Mouse (Mus musculus) kidney, adult 18-20 months (tissue): Measurements from ENCODE around the gene Rcan1.
A peak's percentile ranks its signal among the peaks of the same experiment; 100 is the strongest.

ENCODE experiments used
- DNase-seq: peaks from one replicate; pipeline ENCODE4 v3.0.0; 2021

The Rcan1 gene

GRCm38 (mm10) chr16:92467041-92467440 is 3.6 kb downstream of the Rcan1 start:
- no peak for DNase-seq

GRCm38 (mm10) chr16:92465642-92466526 is 4.8 kb downstream of the Rcan1 start:
- DNase-seq = peak; percentile 97

DNA sequence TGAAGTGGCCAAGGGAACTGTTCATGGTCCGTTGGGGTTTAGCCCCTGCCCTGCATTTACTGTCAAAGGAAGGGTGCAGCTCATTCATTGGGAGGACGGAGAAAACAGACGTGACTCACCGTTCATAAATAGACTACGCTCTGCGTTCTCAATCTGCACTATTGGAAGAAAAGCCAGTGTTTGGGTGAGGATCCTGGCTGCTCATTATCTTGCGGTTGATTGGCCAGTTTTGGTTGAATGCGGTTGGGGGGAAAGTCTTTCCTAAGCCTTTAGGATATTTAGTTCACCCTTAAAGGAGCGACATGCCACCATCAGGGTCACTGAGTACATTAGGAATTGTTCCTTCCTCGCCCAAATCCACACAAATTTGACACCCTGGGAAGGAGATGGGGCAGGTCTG is 5.4 kb downstream of the Rcan1 start:
- DNase-seq = no peak

GRCm38 (mm10) chr16:92464390-92464972 is 6.2 kb downstream of the Rcan1 start:
- no peak for DNase-seq

DNA sequence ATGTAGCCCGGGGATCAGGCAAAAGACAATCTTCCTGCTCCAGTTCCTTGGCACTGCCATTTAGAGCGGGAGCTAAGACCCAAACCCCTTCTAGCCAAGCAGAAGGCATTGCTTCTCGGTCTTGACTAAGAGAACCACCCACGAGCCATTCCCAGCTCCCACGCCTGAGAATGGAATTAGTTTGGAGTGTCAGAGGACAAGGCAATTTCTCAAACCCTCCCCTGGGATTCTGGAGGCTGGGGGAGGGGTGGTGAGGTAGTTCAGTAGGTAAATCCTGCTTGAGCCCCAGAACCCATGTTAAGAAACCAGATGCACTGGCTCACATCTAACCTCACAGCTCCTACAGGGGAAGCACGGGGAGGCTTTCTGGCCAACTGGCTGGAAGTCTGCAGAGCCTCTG is 9.3 kb downstream of the Rcan1 start:
- no peak for DNase-seq

DNA sequence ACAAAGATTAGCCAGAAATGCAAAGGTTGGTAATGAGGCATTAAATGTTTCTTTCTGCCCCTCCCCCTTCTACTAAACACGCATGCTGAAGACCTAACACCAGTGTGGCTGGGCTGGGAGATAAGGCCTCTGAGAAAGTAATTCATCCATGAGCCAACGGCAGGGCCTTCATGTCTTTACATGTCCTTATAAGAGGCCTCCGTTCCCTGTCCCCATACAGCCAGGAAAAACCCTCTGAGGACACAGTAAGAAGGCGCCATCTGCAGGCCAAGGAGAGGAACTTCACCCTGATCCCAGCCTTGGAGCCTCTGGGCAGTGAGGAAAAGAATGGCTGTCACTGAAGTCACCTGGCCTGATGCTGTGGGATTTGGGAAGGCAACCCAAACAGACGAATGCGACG is 13.1 kb downstream of the Rcan1 start:
- peak; percentile 61 for DNase-seq

GRCm38 (mm10) chr16:92455969-92456368 is 14.7 kb downstream of the Rcan1 start:
- no peak for DNase-seq

GRCm38 (mm10) chr16:92455488-92455887 is 15.2 kb downstream of the Rcan1 start:
- no peak for DNase-seq

GRCm38 (mm10) chr16:92454495-92454894 is 16.2 kb downstream of the Rcan1 start:
- no peak for DNase-seq

- DNase-seq = no peak
Observed at GRCm38 (mm10) chr16:92454002-92454401, 16.7 kb downstream of the Rcan1 start.

DNA sequence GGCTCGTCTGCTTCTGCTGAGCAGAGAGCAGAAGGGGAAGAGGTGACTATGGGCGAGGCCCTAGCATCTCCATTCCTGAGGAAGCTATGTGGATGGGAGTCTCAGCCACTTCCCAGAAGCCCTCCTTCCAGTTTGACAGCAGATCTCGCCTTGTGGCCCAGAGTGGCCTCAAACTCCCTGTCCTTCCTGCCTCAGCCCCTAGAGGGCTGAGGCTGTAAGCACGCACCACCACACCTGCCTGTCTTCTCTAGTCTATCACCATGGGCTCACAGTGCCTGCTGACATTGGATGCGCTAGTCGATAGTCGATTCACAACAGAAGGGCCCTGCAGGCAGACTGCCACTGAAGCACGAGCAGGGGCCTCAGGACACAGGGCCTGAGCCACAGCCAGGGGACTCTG is 18.1 kb downstream of the Rcan1 start:
- DNase-seq = no peak

- no peak for DNase-seq
Observed at GRCm38 (mm10) chr16:92451516-92452072, 19.1 kb downstream of the Rcan1 start.

DNA sequence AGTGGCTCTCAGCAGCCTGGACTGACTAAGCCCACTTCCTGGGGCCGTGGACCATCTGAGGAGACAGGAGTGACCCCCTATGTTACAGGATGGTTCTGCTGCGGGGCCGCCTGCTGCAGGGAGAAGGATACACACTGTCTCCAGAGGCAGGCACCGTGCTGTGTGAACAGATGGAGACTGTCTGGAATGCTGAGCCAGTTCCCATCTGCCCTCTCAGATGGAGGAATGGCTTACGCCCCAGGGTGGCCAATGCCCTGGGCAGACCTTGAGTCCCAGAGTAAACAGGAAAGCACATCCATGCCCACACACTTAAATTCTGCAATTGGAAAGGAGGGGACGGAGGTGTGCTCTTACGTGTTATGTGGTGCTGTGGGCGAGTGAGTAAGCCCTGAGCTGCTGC is 20.3 kb downstream of the Rcan1 start:
- no peak for DNase-seq

GRCm38 (mm10) chr16:92449080-92449479 is 21.6 kb downstream of the Rcan1 start:
- no peak for DNase-seq

GRCm38 (mm10) chr16:92445377-92445776 is 25.3 kb downstream of the Rcan1 start:
- peak; percentile 57 for DNase-seq

- peak; percentile 51 for DNase-seq
Observed at GRCm38 (mm10) chr16:92443644-92444113, 27.0 kb downstream of the Rcan1 start.

DNA sequence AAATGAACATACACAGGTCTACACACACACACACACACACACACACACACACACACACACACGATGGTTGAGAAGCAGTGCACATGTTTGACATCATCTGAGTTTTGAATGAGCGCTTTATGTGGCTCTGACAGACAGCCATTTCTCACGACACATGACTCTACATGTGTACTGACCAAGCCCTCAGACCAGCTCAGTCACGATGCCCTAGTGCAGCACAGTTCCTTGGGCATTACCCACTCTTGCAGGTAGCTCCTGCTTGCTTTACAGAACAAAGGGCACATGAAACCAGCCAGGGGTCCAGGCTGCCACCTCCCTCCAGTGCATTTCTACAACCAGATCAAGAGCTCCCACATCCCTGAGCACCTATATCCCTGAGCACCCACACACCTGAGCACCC is 27.7 kb downstream of the Rcan1 start:
- no peak for DNase-seq

DNA sequence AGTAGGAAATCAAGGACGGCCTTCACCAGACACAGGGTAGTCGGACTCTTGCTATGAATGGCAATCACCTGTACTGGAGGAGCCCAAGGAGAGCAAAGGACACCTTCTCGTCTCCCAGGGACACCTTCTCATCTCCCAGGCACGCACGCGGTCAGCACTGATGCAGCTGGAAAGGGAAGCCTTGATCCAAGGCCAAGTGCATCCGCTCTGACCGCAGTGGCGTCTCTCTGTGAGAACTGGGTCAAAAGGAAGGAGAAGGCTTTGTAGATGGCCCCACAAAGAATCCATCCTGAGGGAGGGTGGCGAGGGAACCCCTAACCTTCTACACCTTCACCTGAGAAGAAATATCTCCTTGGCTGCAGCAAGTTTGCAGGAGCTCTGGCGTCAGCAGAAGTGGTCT is 28.5 kb downstream of the Rcan1 start:
- DNase-seq = no peak

GRCm38 (mm10) chr16:92441203-92441602 is 29.5 kb downstream of the Rcan1 start:
- DNase-seq = no peak

DNA sequence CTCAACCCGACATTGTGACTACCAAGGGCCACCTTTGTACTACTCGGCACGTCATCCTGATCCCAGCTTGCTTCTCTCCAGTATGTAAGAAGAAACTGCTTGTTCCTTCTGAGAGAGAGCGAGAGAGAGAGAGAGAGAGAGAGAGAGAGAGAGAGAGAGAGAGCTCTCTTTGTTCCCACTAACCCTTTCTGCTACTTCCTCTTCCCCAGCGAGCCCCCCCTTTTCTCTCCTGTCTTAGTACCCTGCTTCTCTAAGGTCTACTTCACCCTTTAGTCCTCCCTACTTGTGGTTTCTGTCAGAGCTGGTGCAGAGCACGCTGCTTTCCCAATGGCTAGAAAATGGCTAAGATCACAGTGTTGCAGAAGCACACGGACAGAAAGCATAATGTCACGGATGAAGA is 30.4 kb downstream of the Rcan1 start:
- DNase-seq = no peak

DNA sequence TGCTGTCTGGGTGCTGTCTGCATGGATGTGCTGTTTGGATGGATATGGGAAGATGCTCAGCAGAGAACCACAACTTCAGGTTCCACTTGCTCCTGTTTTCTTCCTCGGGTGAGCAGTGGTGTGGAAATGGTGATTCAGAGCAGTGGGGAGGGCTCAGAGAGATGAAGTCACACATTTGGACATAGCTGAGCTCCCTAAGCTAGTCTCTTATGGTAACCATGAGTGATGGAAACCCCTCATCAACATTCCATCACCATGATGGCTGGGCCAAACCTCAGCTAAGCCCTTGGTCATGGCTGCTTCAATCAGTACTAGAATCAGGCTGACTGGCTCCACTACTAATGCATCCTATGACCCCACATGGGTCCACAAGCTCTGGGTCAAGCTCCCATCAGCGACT is 30.9 kb downstream of the Rcan1 start:
- DNase-seq = no peak

GRCm38 (mm10) chr16:92435431-92435985 is 35.2 kb downstream of the Rcan1 start:
- DNase-seq = no peak

GRCm38 (mm10) chr16:92433176-92433575 is 37.5 kb downstream of the Rcan1 start:
- DNase-seq = no peak

GRCm38 (mm10) chr16:92430731-92431130 is 39.9 kb downstream of the Rcan1 start:
- no peak for DNase-seq
